Mouse (Mus musculus): ENCODE results near the gene Sdhaf4.
"Not testable (repeated sequence)": the region's sequence is repeated elsewhere in the genome, so short reads cannot be mapped to it uniquely, and the experiment has no call there.

The Sdhaf4 gene

GRCm38 (mm10) chr1:24005070-24005804 is at the start of gene Sdhaf4:
Gene Sdhaf4 (minus strand): TSS chr1:24005656.
- peak; percentile 82 to 92 for DNase-seq

GRCm38 (mm10) chr1:24046730-24047510 is 41.5 kb upstream of the Sdhaf4 start:
- no peak for DNase-seq

GRCm38 (mm10) chr1:24045627-24046026 is 40.2 kb upstream of the Sdhaf4 start:
- DNase-seq = no peak

- DNase-seq = no peak
Measured at GRCm38 (mm10) chr1:24043007-24043406, 37.6 kb upstream of the Sdhaf4 start.

GRCm38 (mm10) chr1:24033759-24034423 is 28.4 kb upstream of the Sdhaf4 start:
- DNase-seq = no peak

- no peak for DNase-seq
Measured at GRCm38 (mm10) chr1:24010821-24011220, 5.4 kb upstream of the Sdhaf4 start.

- DNase-seq = no peak
Measured at GRCm38 (mm10) chr1:24010016-24010415, 4.6 kb upstream of the Sdhaf4 start.

- no peak for DNase-seq
Measured at GRCm38 (mm10) chr1:24007621-24008020, 2.2 kb upstream of the Sdhaf4 start.

- no peak for DNase-seq
Measured at GRCm38 (mm10) chr1:23999318-23999717, 6.1 kb downstream of the Sdhaf4 start.

GRCm38 (mm10) chr1:23998866-23999265 is 6.6 kb downstream of the Sdhaf4 start:
- DNase-seq = no peak

GRCm38 (mm10) chr1:23998120-23998810 is 7.2 kb downstream of the Sdhaf4 start:
- no peak for DNase-seq

GRCm38 (mm10) chr1:23997493-23997892 is 8.0 kb downstream of the Sdhaf4 start:
- DNase-seq = no peak

GRCm38 (mm10) chr1:23995420-23995819 is 10.0 kb downstream of the Sdhaf4 start:
- DNase-seq = no peak

GRCm38 (mm10) chr1:23983118-23983517 is 22.3 kb downstream of the Sdhaf4 start:
- no peak for DNase-seq

GRCm38 (mm10) chr1:23978281-23978680 is 27.2 kb downstream of the Sdhaf4 start:
- no peak for DNase-seq

- DNase-seq = not testable (repeated sequence)
Measured at GRCm38 (mm10) chr1:23971159-23971558, 34.3 kb downstream of the Sdhaf4 start.

GRCm38 (mm10) chr1:23968027-23968725 is 37.3 kb downstream of the Sdhaf4 start:
- DNase-seq = no peak

- no peak for DNase-seq
Measured at GRCm38 (mm10) chr1:23966226-23966625, 39.2 kb downstream of the Sdhaf4 start.

- no peak for DNase-seq
Measured at GRCm38 (mm10) chr1:23959415-23959732, 46.1 kb downstream of the Sdhaf4 start.

- no peak for DNase-seq
Measured at GRCm38 (mm10) chr1:23958668-23959414, 46.6 kb downstream of the Sdhaf4 start.

GRCm38 (mm10) chr1:23958101-23958500 is 47.4 kb downstream of the Sdhaf4 start:
- DNase-seq = no peak

GRCm38 (mm10) chr1:23955539-23955938 is 49.9 kb downstream of the Sdhaf4 start:
- DNase-seq = no peak

All from spleen, adult 18-20 months (tissue).